Mouse (Mus musculus) kidney, adult 9 months (tissue): ENCODE measurements around the gene Otogl.
A peak's percentile ranks its signal among the peaks of the same experiment; 100 is the strongest.

Experiments
- DNase-seq: peaks from one replicate; pipeline ENCODE4 v3.0.0; 2022

The Otogl gene

DNA sequence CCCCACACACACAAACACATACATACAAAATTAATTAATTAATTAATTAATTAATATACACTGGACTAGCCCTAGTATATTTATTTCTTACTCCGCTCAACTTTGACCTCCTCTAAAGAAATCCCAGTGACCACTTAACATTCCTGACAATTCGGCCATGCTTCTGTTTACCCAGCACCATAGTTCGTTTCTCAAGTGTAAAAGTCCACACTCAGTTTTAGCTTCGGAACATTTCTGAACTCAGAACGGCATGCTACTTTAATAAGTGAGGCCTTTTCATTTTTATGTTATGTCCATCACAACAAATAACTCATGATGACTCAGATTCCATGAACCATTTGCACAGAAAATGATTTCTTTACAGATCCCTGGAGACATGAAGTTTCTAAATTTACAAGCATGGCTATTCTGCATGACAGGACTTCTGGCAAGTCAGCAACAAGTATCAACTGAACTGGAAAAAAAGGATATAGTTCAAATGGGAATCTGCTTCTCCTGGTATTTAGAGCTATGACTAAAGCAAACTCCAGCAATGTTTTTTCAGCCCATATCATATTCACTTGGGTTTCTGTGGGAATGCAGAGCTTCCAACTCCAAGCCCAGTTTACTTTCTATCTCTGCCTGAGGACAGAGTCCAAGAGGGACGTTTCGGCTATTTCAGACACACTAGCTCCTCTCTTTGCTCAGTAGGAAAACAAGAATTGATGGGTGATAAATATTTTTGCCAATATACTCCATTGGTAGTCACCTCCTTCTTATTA lies 6.5 kb downstream of the Otogl start:
- peak; percentile 6 for DNase-seq

GRCm38 (mm10) chr10:107901958-107902357 lies 10.0 kb downstream of the Otogl start:
- no peak for DNase-seq

DNA sequence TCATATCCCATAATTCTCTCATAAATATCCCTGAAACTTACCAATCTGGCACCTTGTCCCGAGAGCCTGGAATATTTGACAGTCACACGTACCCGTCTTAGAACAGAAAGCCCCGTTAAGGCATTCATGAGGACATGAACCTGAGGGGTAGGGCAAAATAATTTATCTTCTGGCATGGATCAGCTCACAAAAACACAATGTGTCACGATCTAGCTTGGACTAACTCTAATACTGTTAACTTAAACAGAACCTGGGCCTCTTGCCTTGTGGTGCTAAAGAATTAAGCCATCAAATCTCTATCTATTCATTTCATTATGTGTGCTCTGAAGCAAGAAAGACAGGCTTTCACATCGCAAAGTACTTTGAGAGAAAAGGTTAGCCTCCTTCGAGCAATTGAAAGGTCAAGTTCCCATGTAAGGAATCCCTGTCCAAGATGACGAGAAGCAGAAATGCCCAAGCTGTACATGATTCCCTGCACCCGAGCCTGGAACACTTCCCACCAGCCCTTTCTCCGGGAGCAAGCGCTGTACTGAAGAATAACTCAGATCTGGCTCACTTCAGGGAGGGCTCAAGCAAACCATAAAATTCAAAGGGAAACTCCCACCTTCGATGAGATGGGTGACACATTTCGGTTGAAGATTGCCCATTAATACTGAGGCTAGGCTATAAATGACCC lies 10.6 kb downstream of the Otogl start:
- no peak for DNase-seq

DNA sequence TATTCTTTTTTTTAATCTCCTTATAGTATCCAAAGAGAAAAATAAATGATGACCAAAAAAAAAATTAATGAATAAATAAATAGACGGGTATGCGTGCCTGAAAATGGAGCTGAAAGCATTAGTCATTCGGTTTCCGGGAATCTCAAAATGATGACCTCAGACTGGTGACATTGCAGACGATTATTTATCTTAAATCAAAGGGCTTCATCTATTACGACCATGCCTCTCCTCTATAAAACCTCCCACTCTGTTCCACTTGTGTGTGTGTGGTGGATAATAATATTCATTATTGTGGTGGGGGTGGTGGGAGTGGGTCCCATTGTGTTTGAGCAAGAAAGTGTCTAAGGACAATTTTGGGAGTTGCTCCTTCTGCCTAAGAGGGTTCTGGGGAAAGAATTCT lies 12.0 kb downstream of the Otogl start:
- DNase-seq: no peak

DNA sequence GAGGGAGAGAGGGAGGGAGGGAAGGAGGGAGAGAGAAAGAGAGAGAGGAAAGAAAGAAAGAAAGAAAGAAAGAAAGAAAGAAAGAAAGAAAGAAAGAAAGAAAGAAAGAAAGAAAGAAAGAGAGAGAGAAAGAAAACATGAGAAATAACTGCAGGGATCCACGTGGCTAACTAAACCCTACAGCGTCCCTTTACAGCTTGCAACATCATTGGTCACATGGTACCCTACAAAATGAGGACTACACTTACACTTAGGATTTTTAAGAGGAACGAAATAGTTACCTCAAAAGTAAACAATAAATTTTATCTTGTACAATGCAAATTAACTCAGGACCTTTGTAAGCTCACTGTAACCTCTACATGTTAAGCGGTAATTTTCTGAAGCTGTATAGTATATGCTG lies 15.8 kb downstream of the Otogl start:
- DNase-seq: no peak

GRCm38 (mm10) chr10:107894663-107895581 lies 17.0 kb downstream of the Otogl start:
- no peak for DNase-seq

GRCm38 (mm10) chr10:107890400-107890799 lies 21.5 kb downstream of the Otogl start:
- no peak for DNase-seq

GRCm38 (mm10) chr10:107872542-107872941 lies 39.4 kb downstream of the Otogl start:
- no peak for DNase-seq

- DNase-seq: no peak
Measured at GRCm38 (mm10) chr10:107872109-107872508, 39.8 kb downstream of the Otogl start.

- DNase-seq: no peak
Measured at GRCm38 (mm10) chr10:107870540-107870939, 41.4 kb downstream of the Otogl start.

DNA sequence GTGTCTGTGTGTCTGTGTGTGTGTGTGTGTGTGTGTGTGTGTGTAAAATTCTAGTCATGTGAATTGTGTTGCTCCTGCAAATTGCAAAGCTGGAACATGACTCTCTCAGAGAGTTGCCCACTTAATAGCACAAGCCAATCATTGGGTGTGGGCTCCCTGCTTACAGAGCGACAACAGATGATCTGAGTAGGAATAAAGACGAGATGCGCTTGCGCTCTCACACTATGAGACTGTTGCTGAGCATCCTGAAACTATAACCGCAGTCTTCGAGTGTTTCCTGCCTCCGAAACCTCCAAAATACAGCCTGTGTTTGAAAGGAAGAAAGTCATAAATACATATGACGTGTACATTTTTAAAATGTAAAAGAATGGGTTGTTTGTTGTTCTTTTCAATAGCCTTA lies 43.0 kb downstream of the Otogl start:
- DNase-seq: no peak

DNA sequence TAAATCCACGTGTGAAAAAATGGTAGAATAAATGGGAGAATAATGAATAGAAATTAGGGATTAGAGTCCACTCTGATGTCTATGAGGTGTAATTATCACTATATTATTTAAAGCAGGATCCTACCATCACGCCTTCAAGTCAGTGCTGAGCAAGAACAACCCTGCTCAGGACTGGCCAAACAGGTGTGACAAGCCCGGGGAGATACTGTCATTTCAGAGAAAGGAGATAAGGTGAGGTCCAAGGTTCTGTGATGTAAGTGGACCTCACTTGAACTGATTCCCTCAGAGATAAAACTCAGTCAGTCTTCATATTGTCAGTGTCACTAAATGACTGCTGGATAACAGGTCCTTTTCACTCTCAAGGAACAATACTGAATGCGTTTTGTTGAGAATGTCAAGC lies 44.5 kb downstream of the Otogl start:
- DNase-seq: no peak

- no peak for DNase-seq
Measured at GRCm38 (mm10) chr10:107860235-107860917, 51.6 kb downstream of the Otogl start.

DNA sequence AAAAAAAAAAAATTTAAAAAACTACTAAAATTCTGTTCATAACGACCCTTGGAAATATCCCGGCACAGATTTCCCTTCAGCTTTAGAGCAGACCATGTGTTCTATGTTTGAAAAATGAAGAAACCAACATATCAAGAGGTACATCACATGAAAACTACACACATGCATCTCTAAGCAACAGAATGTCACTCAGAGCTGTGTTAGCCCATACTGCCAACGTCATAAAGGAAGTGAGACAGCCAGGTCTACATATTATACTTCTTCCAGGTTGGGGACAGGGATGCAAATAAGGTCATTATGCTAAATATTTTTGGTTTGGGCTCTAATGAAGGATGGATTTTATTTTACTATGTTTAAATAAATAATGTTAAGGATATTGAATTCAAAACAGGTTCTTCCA lies 52.7 kb downstream of the Otogl start:
- no peak for DNase-seq

- DNase-seq: peak; percentile 53
Measured at GRCm38 (mm10) chr10:107858684-107859083, 53.2 kb downstream of the Otogl start.

DNA sequence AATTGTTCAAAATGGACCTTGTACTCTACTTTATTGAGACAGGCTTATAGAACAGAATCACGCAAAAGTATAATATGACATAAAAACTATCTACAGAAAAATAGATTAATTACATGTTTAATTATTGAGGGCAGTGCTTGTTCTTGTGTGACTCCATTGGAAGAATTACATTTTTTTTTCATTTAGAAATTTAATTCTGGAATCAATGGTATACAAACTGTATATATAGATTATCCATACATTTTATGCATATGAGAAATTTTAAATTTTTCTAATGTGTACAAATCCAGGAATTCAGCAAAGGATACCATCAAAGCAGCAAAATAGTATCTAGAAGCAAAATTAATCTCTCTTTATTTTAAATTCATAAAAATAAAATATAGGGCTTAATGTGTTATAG lies 67.0 kb downstream of the Otogl start:
- DNase-seq: no peak

- DNase-seq: no peak
Measured at GRCm38 (mm10) chr10:107834452-107835239, 77.3 kb downstream of the Otogl start.

- no peak for DNase-seq
Measured at GRCm38 (mm10) chr10:107829151-107829550, 82.8 kb downstream of the Otogl start.

GRCm38 (mm10) chr10:107813814-107814483 lies 98.0 kb downstream of the Otogl start:
- DNase-seq: no peak

GRCm38 (mm10) chr10:107810649-107811398 lies 101.1 kb downstream of the Otogl start:
- DNase-seq: no peak

- no peak for DNase-seq
Measured at GRCm38 (mm10) chr10:107805203-107805602, 106.7 kb downstream of the Otogl start.
